Mouse (Mus musculus): ENCODE results near the gene Igsf21. TPM values are rescaled to one million over a fixed set of nuclear protein-coding genes. Genes with fewer than 3 reads are reported as not detected.

The Igsf21 gene
- total and polyA plus RNA-seq, 2 experiments from 2014 or later, result 125 to 176 TPM

- H3K27me3 ChIP-seq (ENCODE audit: insufficient read depth, low read length), result no peaks in the 10 kb centered on the region
- H3K36me3 ChIP-seq (ENCODE audit: insufficient read depth, low read length), result no peaks in the 10 kb centered on the region
- no peak for ATAC-seq
- H3K27ac ChIP-seq, result no peak overlapping the region
- peaks cover 8% of the 10 kb centered on the region; the same call in 1 of the 2 replicates for H3K4me1 ChIP-seq (ENCODE audit: insufficient read depth, low read length)
- 61% methylated on average over 12 of the region's 12 CpGs for WGBS
- H3K4me2 ChIP-seq (ENCODE audit: low read depth, low read length), result no peak overlapping the region
- H3K9ac ChIP-seq (replicated peaks; ENCODE audit: low read length), result no peak overlapping the region
- no peak for DNase-seq (ENCODE audit: low spot score)
- no peak for TF ChIP-seq CTCF (IDR thresholded peaks at IDR 0.05; ENCODE audit: low read depth)
- no peaks in the 10 kb centered on the region for H3K9me3 ChIP-seq (ENCODE audit: low read length)
- H3K4me3 ChIP-seq (ENCODE audit: low read length), result no peak overlapping the region
Observed at GRCm38 (mm10) chr4:140203696-140204272, 42.8 kb downstream of the Igsf21 start.

GRCm38 (mm10) chr4:140202196-140202595, 44.4 kb downstream of the Igsf21 start:
- Histone ChIP-seq H3K9ac (replicated peaks; ENCODE audit: low read length) (no peak overlapping the region), H3K27me3 (ENCODE audit: insufficient read depth, low read length) (no peaks in the 10 kb centered on the region), H3K9me3 (ENCODE audit: low read length) (no peaks in the 10 kb centered on the region), H3K4me3 (ENCODE audit: low read length) (no peak overlapping the region), H3K4me1 (ENCODE audit: insufficient read depth, low read length) (peaks cover 8% of the 10 kb centered on the region; the same call in 1 of the 2 replicates), H3K4me2 (ENCODE audit: low read depth, low read length) (no peak overlapping the region), H3K36me3 (ENCODE audit: insufficient read depth, low read length) (no peaks in the 10 kb centered on the region), H3K27ac (no peak overlapping the region)
- 52% methylated on average over 6 of the region's 6 CpGs for WGBS
- no peak for TF ChIP-seq CTCF (IDR thresholded peaks at IDR 0.05; ENCODE audit: low read depth)
- ATAC-seq, result no peak
- DNase-seq (ENCODE audit: low spot score), result no peak

- ATAC-seq, result no peak
- H3K36me3 ChIP-seq (ENCODE audit: insufficient read depth, low read length), result no peaks in the 10 kb centered on the region
- H3K27ac ChIP-seq, result no peak overlapping the region
- H3K9ac ChIP-seq (replicated peaks; ENCODE audit: low read length), result no peak overlapping the region
- WGBS, result 70% methylated on average over 14 of the region's 14 CpGs
- no peaks in the 10 kb centered on the region for H3K27me3 ChIP-seq (ENCODE audit: insufficient read depth, low read length)
- H3K9me3 ChIP-seq (ENCODE audit: low read length), result no peaks in the 10 kb centered on the region
- H3K4me3 ChIP-seq (ENCODE audit: low read length), result no peak overlapping the region
- DNase-seq (ENCODE audit: low spot score), result no peak
- no peak overlapping the region for H3K4me2 ChIP-seq (ENCODE audit: low read depth, low read length)
- TF ChIP-seq CTCF (IDR thresholded peaks at IDR 0.05; ENCODE audit: low read depth), result no peak
- peaks cover 5% of the 10 kb centered on the region; the same call in 1 of the 2 replicates for H3K4me1 ChIP-seq (ENCODE audit: insufficient read depth, low read length)
Observed at GRCm38 (mm10) chr4:140200296-140200695, 46.3 kb downstream of the Igsf21 start.

- H3K27me3 ChIP-seq (ENCODE audit: insufficient read depth, low read length), result no peaks in the 10 kb centered on the region
- H3K9ac ChIP-seq (replicated peaks; ENCODE audit: low read length), result no peak overlapping the region
- H3K27ac ChIP-seq, result no peak overlapping the region; the same call in 1 of the 2 replicates
- DNase-seq (ENCODE audit: low spot score) (peak; percentile 42), ATAC-seq (no peak)
- no peak overlapping the region for H3K4me3 ChIP-seq (ENCODE audit: low read length)
- H3K9me3 ChIP-seq (ENCODE audit: low read length), result no peaks in the 10 kb centered on the region
- no peak overlapping the region for H3K4me2 ChIP-seq (ENCODE audit: low read depth, low read length)
- TF ChIP-seq CTCF (IDR thresholded peaks at IDR 0.05; ENCODE audit: low read depth), result peak; percentile 28; the same call in 1 of the 2 replicates
- H3K4me1 ChIP-seq (ENCODE audit: insufficient read depth, low read length), result peaks cover 5% of the 10 kb centered on the region; the same call in 1 of the 2 replicates
- no peaks in the 10 kb centered on the region for H3K36me3 ChIP-seq (ENCODE audit: insufficient read depth, low read length)
- WGBS, result 48% methylated on average over 9 of the region's 9 CpGs
Observed at GRCm38 (mm10) chr4:140196717-140197116, 49.9 kb downstream of the Igsf21 start.

GRCm38 (mm10) chr4:140192276-140193002, 54.1 kb downstream of the Igsf21 start:
- H3K4me1 ChIP-seq (ENCODE audit: insufficient read depth, low read length), result peaks cover 16% of the 10 kb centered on the region
- H3K27me3 ChIP-seq (ENCODE audit: insufficient read depth, low read length), result no peaks in the 10 kb centered on the region
- no peak overlapping the region for H3K9ac ChIP-seq (replicated peaks; ENCODE audit: low read length)
- H3K36me3 ChIP-seq (ENCODE audit: insufficient read depth, low read length), result no peaks in the 10 kb centered on the region
- no peaks in the 10 kb centered on the region for H3K9me3 ChIP-seq (ENCODE audit: low read length)
- ATAC-seq (peak; percentile 64), DNase-seq (ENCODE audit: low spot score) (peak; percentile 86)
- H3K4me2 ChIP-seq (ENCODE audit: low read depth, low read length), result no peak overlapping the region
- TF ChIP-seq CTCF (IDR thresholded peaks at IDR 0.05; ENCODE audit: low read depth), result no peak
- WGBS, result 61% methylated on average over 18 of the region's 18 CpGs
- H3K27ac ChIP-seq, result peak overlapping the region; percentile 74
- no peak overlapping the region for H3K4me3 ChIP-seq (ENCODE audit: low read length)

GRCm38 (mm10) chr4:140189601-140190000, 57.0 kb downstream of the Igsf21 start:
- H3K4me3 ChIP-seq (ENCODE audit: low read length), result no peak overlapping the region
- no peak overlapping the region for H3K4me2 ChIP-seq (ENCODE audit: low read depth, low read length)
- 76% methylated on average over 9 of the region's 9 CpGs for WGBS

GRCm38 (mm10) chr4:140188626-140189025, 58.0 kb downstream of the Igsf21 start:
- WGBS, result 79% methylated on average over 7 of the region's 7 CpGs
- H3K9me3 ChIP-seq (ENCODE audit: low read length), result no peaks in the 10 kb centered on the region
- H3K4me1 ChIP-seq (ENCODE audit: insufficient read depth, low read length), result peaks cover 10% of the 10 kb centered on the region
- H3K27ac ChIP-seq, result peak overlapping the region; percentile 58
- H3K36me3 ChIP-seq (ENCODE audit: insufficient read depth, low read length), result no peaks in the 10 kb centered on the region
- no peak overlapping the region for H3K4me3 ChIP-seq (ENCODE audit: low read length)
- no peak for TF ChIP-seq CTCF (IDR thresholded peaks at IDR 0.05; ENCODE audit: low read depth)
- no peak overlapping the region for H3K4me2 ChIP-seq (ENCODE audit: low read depth, low read length)
- ATAC-seq, result no peak
- H3K9ac ChIP-seq (replicated peaks; ENCODE audit: low read length), result no peak overlapping the region
- no peak for DNase-seq (ENCODE audit: low spot score)
- no peaks in the 10 kb centered on the region for H3K27me3 ChIP-seq (ENCODE audit: insufficient read depth, low read length)

More at GRCm38 (mm10) chr4:140189601-140190000, 57.0 kb downstream of the Igsf21 start:
- ATAC-seq (no peak), DNase-seq (ENCODE audit: low spot score) (no peak)
- Histone ChIP-seq H3K4me1 (ENCODE audit: insufficient read depth, low read length) (peaks cover 10% of the 10 kb centered on the region), H3K27ac (no peak overlapping the region), H3K27me3 (ENCODE audit: insufficient read depth, low read length) (no peaks in the 10 kb centered on the region), H3K36me3 (ENCODE audit: insufficient read depth, low read length) (no peaks in the 10 kb centered on the region), H3K9ac (replicated peaks; ENCODE audit: low read length) (no peak overlapping the region), H3K9me3 (ENCODE audit: low read length) (no peaks in the 10 kb centered on the region)
- TF ChIP-seq CTCF (IDR thresholded peaks at IDR 0.05; ENCODE audit: low read depth), result no peak

All from hindbrain, postnatal 0 days (tissue).